Mouse (Mus musculus): ENCODE data around the gene Calml4. TPM values are rescaled to one million over a fixed set of nuclear protein-coding genes. Genes with fewer than 3 reads are reported as not detected.

Gene Calml4
- polyA plus RNA-seq, 1 experiment from 2014 or later: 6.0 TPM

GRCm38 (mm10) chr9:62829877-62830276 lies 28.0 kb upstream of the Calml4 start:
- H3K4me1 ChIP-seq (replicated peaks; ENCODE audit: control insufficient read depth, insufficient read depth, low read length): peaks cover 4% of the 10 kb centered on the region; the same call in 1 of the 2 replicates
- no peak overlapping the region for H3K4me3 ChIP-seq (replicated peaks; ENCODE audit: low read length)
- no peak for ATAC-seq
- H3K27ac ChIP-seq (ENCODE audit: low read length): no peak overlapping the region
- no peak overlapping the region for H3K9ac ChIP-seq (replicated peaks; ENCODE audit: low read depth, low read length)
- no peak overlapping the region for H3K4me2 ChIP-seq (ENCODE audit: low read length)
- WGBS: 87% methylated on average over 6 of the region's 6 CpGs
- H3K36me3 ChIP-seq (ENCODE audit: control insufficient read depth, insufficient read depth): no peaks in the 10 kb centered on the region
- H3K9me3 ChIP-seq (ENCODE audit: control insufficient read depth, low read length): no peaks in the 10 kb centered on the region
- no peaks in the 10 kb centered on the region for H3K27me3 ChIP-seq (replicated peaks; ENCODE audit: control insufficient read depth, insufficient read depth, low read length)

GRCm38 (mm10) chr9:62834906-62835305 lies 23.0 kb upstream of the Calml4 start:
- WGBS: 81% methylated on average over 5 of the region's 5 CpGs
- no peak for ATAC-seq

GRCm38 (mm10) chr9:62835705-62836446 lies 22.0 kb upstream of the Calml4 start:
- no peak for ATAC-seq
- 50% methylated on average over 4 of the region's 4 CpGs for WGBS
- Histone ChIP-seq H3K36me3 (ENCODE audit: control insufficient read depth, insufficient read depth) (no peaks in the 10 kb centered on the region), H3K4me2 (ENCODE audit: low read length) (no peak overlapping the region), H3K4me3 (replicated peaks; ENCODE audit: low read length) (no peak overlapping the region), H3K9me3 (ENCODE audit: control insufficient read depth, low read length) (no peaks in the 10 kb centered on the region), H3K27me3 (replicated peaks; ENCODE audit: control insufficient read depth, insufficient read depth, low read length) (no peaks in the 10 kb centered on the region), H3K4me1 (replicated peaks; ENCODE audit: control insufficient read depth, insufficient read depth, low read length) (peaks cover 10% of the 10 kb centered on the region), H3K27ac (ENCODE audit: low read length) (no peak overlapping the region), H3K9ac (replicated peaks; ENCODE audit: low read depth, low read length) (no peak overlapping the region)

More at GRCm38 (mm10) chr9:62834906-62835305, 23.0 kb upstream of the Calml4 start:
- no peak overlapping the region for H3K4me2 ChIP-seq (ENCODE audit: low read length)
- H3K36me3 ChIP-seq (ENCODE audit: control insufficient read depth, insufficient read depth): no peaks in the 10 kb centered on the region
- no peak overlapping the region for H3K27ac ChIP-seq (ENCODE audit: low read length)
- H3K4me3 ChIP-seq (replicated peaks; ENCODE audit: low read length): no peak overlapping the region
- H3K9me3 ChIP-seq (ENCODE audit: control insufficient read depth, low read length): no peaks in the 10 kb centered on the region
- no peaks in the 10 kb centered on the region for H3K27me3 ChIP-seq (replicated peaks; ENCODE audit: control insufficient read depth, insufficient read depth, low read length)
- H3K9ac ChIP-seq (replicated peaks; ENCODE audit: low read depth, low read length): no peak overlapping the region
- H3K4me1 ChIP-seq (replicated peaks; ENCODE audit: control insufficient read depth, insufficient read depth, low read length): peaks cover 10% of the 10 kb centered on the region

- 70% methylated on average over 3 of the region's 3 CpGs for WGBS
- no peaks in the 10 kb centered on the region for H3K27me3 ChIP-seq (replicated peaks; ENCODE audit: control insufficient read depth, insufficient read depth, low read length)
- H3K9me3 ChIP-seq (ENCODE audit: control insufficient read depth, low read length): no peaks in the 10 kb centered on the region
- no peaks in the 10 kb centered on the region for H3K36me3 ChIP-seq (ENCODE audit: control insufficient read depth, insufficient read depth)
- no peak overlapping the region for H3K4me2 ChIP-seq (ENCODE audit: low read length)
- H3K27ac ChIP-seq (ENCODE audit: low read length): no peak overlapping the region
- no peak overlapping the region for H3K9ac ChIP-seq (replicated peaks; ENCODE audit: low read depth, low read length)
- peaks cover 10% of the 10 kb centered on the region for H3K4me1 ChIP-seq (replicated peaks; ENCODE audit: control insufficient read depth, insufficient read depth, low read length)
- H3K4me3 ChIP-seq (replicated peaks; ENCODE audit: low read length): no peak overlapping the region
- no peak for ATAC-seq
Measured at GRCm38 (mm10) chr9:62837611-62838010, 20.3 kb upstream of the Calml4 start.

GRCm38 (mm10) chr9:62838146-62838505 lies 19.8 kb upstream of the Calml4 start:
- H3K4me3 ChIP-seq (replicated peaks; ENCODE audit: low read length): peak overlapping the region; percentile 74
- no peaks in the 10 kb centered on the region for H3K36me3 ChIP-seq (ENCODE audit: control insufficient read depth, insufficient read depth)
- WGBS: 12% methylated on average over 8 of the region's 8 CpGs
- peak overlapping the region; percentile 90 for H3K4me2 ChIP-seq (ENCODE audit: low read length)
- peak; percentile 23; the same call in 1 of the 2 replicates for ATAC-seq
- peaks cover 10% of the 10 kb centered on the region for H3K4me1 ChIP-seq (replicated peaks; ENCODE audit: control insufficient read depth, insufficient read depth, low read length)
- H3K27me3 ChIP-seq (replicated peaks; ENCODE audit: control insufficient read depth, insufficient read depth, low read length): no peaks in the 10 kb centered on the region
- peak overlapping the region; percentile 85; the same call in 1 of the 2 replicates for H3K9ac ChIP-seq (replicated peaks; ENCODE audit: low read depth, low read length)
- H3K9me3 ChIP-seq (ENCODE audit: control insufficient read depth, low read length): no peaks in the 10 kb centered on the region
- no peak overlapping the region for H3K27ac ChIP-seq (ENCODE audit: low read length)

GRCm38 (mm10) chr9:62838506-62839171 lies 19.2 kb upstream of the Calml4 start, which contains the start of gene Cln6:
Gene Cln6, plus strand, starts transcription at chr9:62838785.
- Histone ChIP-seq H3K9me3 (ENCODE audit: control insufficient read depth, low read length) (no peaks in the 10 kb centered on the region), H3K27ac (ENCODE audit: low read length) (peak within 1 kb of the TSS; percentile 68), H3K9ac (replicated peaks; ENCODE audit: low read depth, low read length) (peak within 1 kb of the TSS; percentile 85), H3K4me3 (replicated peaks; ENCODE audit: low read length) (peak within 1 kb of the TSS; percentile 74), H3K4me2 (ENCODE audit: low read length) (peak within 1 kb of the TSS; percentile 90), H3K27me3 (replicated peaks; ENCODE audit: control insufficient read depth, insufficient read depth, low read length) (no peaks in the 10 kb centered on the region), H3K36me3 (ENCODE audit: control insufficient read depth, insufficient read depth) (no peaks in the 10 kb centered on the region), H3K4me1 (replicated peaks; ENCODE audit: control insufficient read depth, insufficient read depth, low read length) (peaks cover 10% of the 10 kb centered on the region)
- ATAC-seq: peak; percentile 92
- under 1% methylated on average over 40 of the region's 48 CpGs for WGBS

- H3K9me3 ChIP-seq (ENCODE audit: control insufficient read depth, low read length): no peaks in the 10 kb centered on the region
- ATAC-seq: 0 out of 2 replicates have a peak, but pooled peaks have one; percentile 3
- H3K4me3 ChIP-seq (replicated peaks; ENCODE audit: low read length): peak overlapping the region; percentile 74
- H3K9ac ChIP-seq (replicated peaks; ENCODE audit: low read depth, low read length): peak overlapping the region; percentile 85
- no peak overlapping the region; the same call in 1 of the 2 replicates for H3K27ac ChIP-seq (ENCODE audit: low read length)
- peak overlapping the region; percentile 90 for H3K4me2 ChIP-seq (ENCODE audit: low read length)
- no peaks in the 10 kb centered on the region for H3K36me3 ChIP-seq (ENCODE audit: control insufficient read depth, insufficient read depth)
- H3K27me3 ChIP-seq (replicated peaks; ENCODE audit: control insufficient read depth, insufficient read depth, low read length): no peaks in the 10 kb centered on the region
- WGBS: 16% methylated on average over 14 of the region's 14 CpGs
- H3K4me1 ChIP-seq (replicated peaks; ENCODE audit: control insufficient read depth, insufficient read depth, low read length): peaks cover 10% of the 10 kb centered on the region
Measured at GRCm38 (mm10) chr9:62839172-62839770, 18.6 kb upstream of the Calml4 start.

GRCm38 (mm10) chr9:62843356-62844024 lies 14.4 kb upstream of the Calml4 start:
- Histone ChIP-seq H3K27me3 (replicated peaks; ENCODE audit: control insufficient read depth, insufficient read depth, low read length) (no peaks in the 10 kb centered on the region), H3K9ac (replicated peaks; ENCODE audit: low read depth, low read length) (no peak overlapping the region), H3K27ac (ENCODE audit: low read length) (no peak overlapping the region), H3K36me3 (ENCODE audit: control insufficient read depth, insufficient read depth) (no peaks in the 10 kb centered on the region), H3K4me1 (replicated peaks; ENCODE audit: control insufficient read depth, insufficient read depth, low read length) (peaks cover 10% of the 10 kb centered on the region), H3K9me3 (ENCODE audit: control insufficient read depth, low read length) (no peaks in the 10 kb centered on the region), H3K4me2 (ENCODE audit: low read length) (no peak overlapping the region), H3K4me3 (replicated peaks; ENCODE audit: low read length) (no peak overlapping the region)
- ATAC-seq: no peak
- 78% methylated on average over 10 of the region's 10 CpGs for WGBS

- Histone ChIP-seq H3K4me2 (ENCODE audit: low read length) (no peak overlapping the region), H3K27me3 (replicated peaks; ENCODE audit: control insufficient read depth, insufficient read depth, low read length) (no peaks in the 10 kb centered on the region), H3K9ac (replicated peaks; ENCODE audit: low read depth, low read length) (no peak overlapping the region), H3K27ac (ENCODE audit: low read length) (no peak overlapping the region), H3K4me1 (replicated peaks; ENCODE audit: control insufficient read depth, insufficient read depth, low read length) (peaks cover 5% of the 10 kb centered on the region), H3K9me3 (ENCODE audit: control insufficient read depth, low read length) (no peaks in the 10 kb centered on the region), H3K36me3 (ENCODE audit: control insufficient read depth, insufficient read depth) (no peaks in the 10 kb centered on the region), H3K4me3 (replicated peaks; ENCODE audit: low read length) (no peak overlapping the region)
- WGBS: 95% methylated on average over 5 of the region's 5 CpGs
- no peak for ATAC-seq
Measured at GRCm38 (mm10) chr9:62844461-62844860, 13.4 kb upstream of the Calml4 start.
